Mouse (Mus musculus): ENCODE results near the gene Adamts7. TPM values are rescaled to one million over a fixed set of nuclear protein-coding genes. Genes with fewer than 3 reads are reported as not detected.
A peak's percentile ranks its signal among the peaks of the same experiment; 100 is the strongest.

Gene Adamts7
- polyA plus RNA-seq, 1 experiment, result 4.6 TPM

DNA sequence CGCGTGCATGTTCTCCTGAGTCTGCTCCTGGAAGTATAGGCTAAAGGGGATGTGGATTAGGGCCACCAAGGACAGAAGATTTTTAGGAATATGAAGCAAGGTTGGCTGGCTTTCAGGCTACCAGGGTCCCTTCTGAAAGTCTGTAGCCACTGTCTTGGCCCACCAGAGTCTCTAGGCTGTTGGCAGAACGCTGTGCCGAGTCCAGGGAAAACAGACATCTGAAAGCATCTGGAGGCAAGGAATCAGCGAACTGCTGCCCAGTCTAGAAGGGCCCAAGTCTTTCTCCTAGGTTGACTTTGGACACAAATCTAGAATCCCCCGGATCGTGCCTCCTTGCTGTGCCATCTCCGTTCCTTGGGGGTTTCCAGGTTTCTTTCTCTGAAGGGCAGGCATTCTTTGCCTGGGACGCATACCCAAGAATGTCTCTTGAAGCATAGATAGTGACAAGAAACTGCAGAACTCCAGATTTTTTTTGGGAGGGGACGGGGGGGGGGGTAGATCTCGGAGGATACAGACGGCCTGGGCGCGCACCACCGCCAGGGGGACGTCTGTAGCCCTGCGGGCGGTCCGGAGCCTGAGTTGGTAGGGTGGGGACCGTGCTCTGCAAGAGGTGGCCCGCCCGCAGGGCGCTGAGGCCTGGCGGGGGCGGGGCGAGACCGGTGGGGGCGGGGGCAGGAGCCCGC, 485 bp upstream of the Adamts7 start:
- peak in 1 of 2 experiments; percentile 30 for DNase-seq (ENCODE audit: low read depth in 1 of 2, low spot score in 2 of 2)
- H3K4me1 ChIP-seq (ENCODE audit: control insufficient read depth, insufficient read depth, insufficient read length), result no peaks in the 10 kb centered on the region
- H3K27me3 ChIP-seq (ENCODE audit: control insufficient read depth, insufficient read depth, low read length), result peaks cover 3% of the 10 kb centered on the region; the same call in 1 of the 2 replicates
- H3K4me3 ChIP-seq (ENCODE audit: extremely low read depth, insufficient read depth, insufficient read length), result peak overlapping the region; percentile 21
- TF ChIP-seq CTCF (IDR thresholded peaks at IDR 0.05; ENCODE audit: extremely low read depth, insufficient read depth, insufficient read length, insufficient replicate concordance) (peak; percentile 9; the same call in 1 of the 2 replicates), POLR2A (IDR thresholded peaks at IDR 0.05; ENCODE audit: low read depth, low read length) (no peak)
- H3K36me3 ChIP-seq (ENCODE audit: control insufficient read depth, insufficient read depth, low read length), result no peaks in the 10 kb centered on the region
- H3K27ac ChIP-seq (ENCODE audit: insufficient read depth, low read length), result no peak overlapping the region
- 12% methylated on average over 29 of the region's 29 CpGs for WGBS

DNA sequence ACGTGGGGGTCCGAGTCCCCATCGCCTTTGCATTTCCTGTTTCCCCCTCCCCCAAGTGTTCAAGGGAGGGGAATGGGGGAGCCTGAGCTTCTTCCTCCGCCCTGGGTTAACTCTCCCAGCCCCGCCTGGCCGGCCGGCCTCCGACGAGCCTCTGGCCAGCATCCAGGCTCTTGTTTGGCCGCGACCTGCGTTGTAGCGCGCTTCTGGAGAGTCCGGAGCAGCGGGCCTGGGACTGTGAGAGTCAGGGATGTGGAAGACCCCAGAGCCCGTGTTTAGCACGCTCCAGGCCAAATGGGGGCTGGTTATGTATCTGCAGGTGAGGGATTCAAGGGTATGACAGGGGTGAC, 853 bp downstream of the Adamts7 start:
- TF ChIP-seq CTCF (IDR thresholded peaks at IDR 0.05; ENCODE audit: extremely low read depth, insufficient read depth, insufficient read length, insufficient replicate concordance), result no peak
- TF ChIP-seq POLR2A (IDR thresholded peaks at IDR 0.05; ENCODE audit: low read depth, low read length), result no peak
- 7% methylated on average over 18 of the region's 18 CpGs for WGBS
- H3K27me3 ChIP-seq (ENCODE audit: control insufficient read depth, insufficient read depth, low read length), result peaks cover 3% of the 10 kb centered on the region; the same call in 1 of the 2 replicates
- H3K27ac ChIP-seq (ENCODE audit: insufficient read depth, low read length), result no peak overlapping the region
- no peaks in the 10 kb centered on the region for H3K36me3 ChIP-seq (ENCODE audit: control insufficient read depth, insufficient read depth, low read length)
- peak overlapping the region; percentile 64; the same call in 1 of the 2 replicates for H3K4me3 ChIP-seq (ENCODE audit: extremely low read depth, insufficient read depth, insufficient read length)
- DNase-seq (ENCODE audit: low read depth in 1 of 2, low spot score in 2 of 2), result no peak
- no peaks in the 10 kb centered on the region for H3K4me1 ChIP-seq (ENCODE audit: control insufficient read depth, insufficient read depth, insufficient read length)

DNA sequence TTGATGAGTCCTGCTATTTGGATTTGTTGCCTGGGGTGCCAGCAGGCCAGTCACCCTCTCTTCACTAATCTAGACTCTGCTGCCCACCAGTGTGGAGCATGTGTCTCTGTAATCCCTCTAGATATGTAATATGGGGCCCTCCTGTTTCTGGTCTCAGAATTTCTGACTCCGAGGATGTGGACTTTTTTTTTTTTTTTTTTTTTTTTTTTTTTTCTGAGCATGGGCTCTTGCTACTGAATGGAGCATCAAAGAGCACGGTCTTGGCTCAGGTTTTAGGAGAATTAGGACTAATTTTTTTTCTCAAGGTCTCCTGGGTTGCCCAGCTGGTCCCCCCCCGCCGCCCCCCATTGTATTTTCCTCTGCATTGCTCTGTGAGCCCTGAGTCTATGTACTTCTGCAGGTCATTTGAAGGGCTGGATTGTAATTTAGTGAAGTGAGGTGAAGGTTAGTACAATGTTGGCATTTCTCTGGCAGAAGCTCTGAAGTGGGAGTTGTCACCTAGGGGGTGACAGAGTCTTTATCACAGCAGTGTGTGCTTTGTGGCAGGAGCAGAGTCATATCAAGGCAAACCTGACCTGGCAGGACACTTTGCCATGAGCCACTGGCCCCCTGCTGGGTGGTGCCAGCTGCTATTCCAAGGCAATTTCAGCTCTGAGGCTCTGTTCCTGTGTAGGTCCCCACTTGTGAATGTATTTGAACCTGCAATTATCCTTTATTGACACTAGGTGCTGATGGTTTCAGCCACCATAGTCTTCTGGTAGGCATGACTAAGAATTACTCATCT, 2.0 kb downstream of the Adamts7 start:
- Histone ChIP-seq H3K4me3 (ENCODE audit: extremely low read depth, insufficient read depth, insufficient read length) (no peak overlapping the region), H3K27me3 (ENCODE audit: control insufficient read depth, insufficient read depth, low read length) (peaks cover 3% of the 10 kb centered on the region; the same call in 1 of the 2 replicates), H3K4me1 (ENCODE audit: control insufficient read depth, insufficient read depth, insufficient read length) (no peaks in the 10 kb centered on the region), H3K36me3 (ENCODE audit: control insufficient read depth, insufficient read depth, low read length) (no peaks in the 10 kb centered on the region), H3K27ac (ENCODE audit: insufficient read depth, low read length) (no peak overlapping the region)
- WGBS, result 76% methylated on average over 4 of the region's 4 CpGs
- TF ChIP-seq CTCF (IDR thresholded peaks at IDR 0.05; ENCODE audit: extremely low read depth, insufficient read depth, insufficient read length, insufficient replicate concordance) (no peak), POLR2A (IDR thresholded peaks at IDR 0.05; ENCODE audit: low read depth, low read length) (no peak)
- DNase-seq (ENCODE audit: low read depth in 1 of 2, low spot score in 2 of 2), result no peak

DNA sequence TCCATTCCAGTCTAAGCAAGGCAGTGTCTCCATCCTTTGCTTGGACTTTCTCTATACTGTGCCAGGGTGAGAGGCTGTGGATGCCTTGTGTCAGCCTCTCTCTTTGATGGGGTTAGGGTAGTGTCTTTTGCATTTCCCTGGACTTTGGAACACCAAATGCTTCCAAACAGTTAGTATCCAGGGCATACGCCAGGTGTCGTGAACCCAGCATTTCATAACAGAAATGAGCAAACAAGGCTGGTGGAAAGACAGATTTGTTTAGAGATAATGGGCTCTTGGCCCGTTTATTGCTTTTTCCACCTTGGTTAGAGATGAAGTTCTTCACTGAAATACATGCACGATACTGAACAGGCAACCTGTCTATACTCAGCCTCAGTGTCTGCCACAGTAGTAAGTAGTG, 2.7 kb downstream of the Adamts7 start:
- H3K4me3 ChIP-seq (ENCODE audit: extremely low read depth, insufficient read depth, insufficient read length), result no peak overlapping the region
- no peaks in the 10 kb centered on the region for H3K4me1 ChIP-seq (ENCODE audit: control insufficient read depth, insufficient read depth, insufficient read length)
- H3K27ac ChIP-seq (ENCODE audit: insufficient read depth, low read length), result no peak overlapping the region
- TF ChIP-seq POLR2A (IDR thresholded peaks at IDR 0.05; ENCODE audit: low read depth, low read length) (no peak), CTCF (IDR thresholded peaks at IDR 0.05; ENCODE audit: extremely low read depth, insufficient read depth, insufficient read length, insufficient replicate concordance) (no peak)
- peaks cover 3% of the 10 kb centered on the region; the same call in 1 of the 2 replicates for H3K27me3 ChIP-seq (ENCODE audit: control insufficient read depth, insufficient read depth, low read length)
- H3K36me3 ChIP-seq (ENCODE audit: control insufficient read depth, insufficient read depth, low read length), result no peaks in the 10 kb centered on the region
- 87% methylated on average over 4 of the region's 4 CpGs for WGBS
- DNase-seq (ENCODE audit: low read depth in 1 of 2, low spot score in 2 of 2), result no peak

DNA sequence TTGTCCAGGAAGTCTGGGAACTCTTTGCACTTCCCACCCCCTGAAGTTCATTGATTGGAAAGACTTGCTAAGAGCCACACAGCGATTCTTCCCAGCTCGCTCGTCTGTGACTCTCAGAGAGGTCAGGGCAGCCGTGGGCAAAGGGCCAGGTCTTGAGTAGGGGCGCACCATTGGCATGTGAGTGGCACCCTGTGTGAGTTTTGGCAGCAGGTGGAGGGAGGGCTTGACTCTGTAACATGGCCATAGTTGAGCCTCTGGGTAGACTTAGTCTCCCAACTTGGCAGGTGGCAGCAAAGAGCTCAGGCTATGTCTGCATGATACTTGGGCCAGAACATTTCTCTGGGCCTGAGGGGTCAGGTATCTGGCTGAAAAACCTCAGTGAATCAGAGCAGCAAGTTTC, 3.7 kb downstream of the Adamts7 start:
- no peak overlapping the region for H3K27ac ChIP-seq (ENCODE audit: insufficient read depth, low read length)
- no peak for DNase-seq (ENCODE audit: low read depth in 1 of 2, low spot score in 2 of 2)
- TF ChIP-seq POLR2A (IDR thresholded peaks at IDR 0.05; ENCODE audit: low read depth, low read length) (no peak), CTCF (IDR thresholded peaks at IDR 0.05; ENCODE audit: extremely low read depth, insufficient read depth, insufficient read length, insufficient replicate concordance) (no peak)
- H3K4me1 ChIP-seq (ENCODE audit: control insufficient read depth, insufficient read depth, insufficient read length), result no peaks in the 10 kb centered on the region
- WGBS, result 82% methylated on average over 5 of the region's 5 CpGs
- H3K4me3 ChIP-seq (ENCODE audit: extremely low read depth, insufficient read depth, insufficient read length), result no peak overlapping the region
- peaks cover 3% of the 10 kb centered on the region; the same call in 1 of the 2 replicates for H3K27me3 ChIP-seq (ENCODE audit: control insufficient read depth, insufficient read depth, low read length)
- no peaks in the 10 kb centered on the region for H3K36me3 ChIP-seq (ENCODE audit: control insufficient read depth, insufficient read depth, low read length)

DNA sequence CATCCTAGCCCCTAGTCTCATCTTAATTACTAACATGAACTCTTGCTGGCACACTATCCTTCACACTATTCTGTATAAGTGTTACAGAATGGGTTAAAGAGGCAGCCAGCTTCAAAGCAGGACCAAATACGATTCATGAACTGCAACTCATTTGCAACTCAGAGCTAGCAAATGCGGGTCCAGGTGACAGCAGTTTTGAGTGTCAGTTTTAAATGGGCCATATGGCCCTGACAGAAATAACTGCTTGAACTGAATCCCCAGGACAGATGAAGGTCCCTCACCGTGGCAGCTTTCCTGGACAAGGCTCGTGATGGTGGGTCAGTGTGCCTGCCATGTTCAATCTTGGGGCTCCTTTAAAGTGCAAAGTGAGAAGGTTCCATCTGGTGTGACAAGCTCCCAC, 7.1 kb downstream of the Adamts7 start:
- H3K4me3 ChIP-seq (ENCODE audit: extremely low read depth, insufficient read depth, insufficient read length), result no peak overlapping the region
- H3K4me1 ChIP-seq (ENCODE audit: control insufficient read depth, insufficient read depth, insufficient read length), result no peaks in the 10 kb centered on the region
- WGBS, result 83% methylated on average over 4 of the region's 4 CpGs
- no peaks in the 10 kb centered on the region for H3K36me3 ChIP-seq (ENCODE audit: control insufficient read depth, insufficient read depth, low read length)
- no peak for TF ChIP-seq POLR2A (IDR thresholded peaks at IDR 0.05; ENCODE audit: low read depth, low read length)
- TF ChIP-seq CTCF (IDR thresholded peaks at IDR 0.05; ENCODE audit: extremely low read depth, insufficient read depth, insufficient read length, insufficient replicate concordance), result no peak
- no peak overlapping the region for H3K27ac ChIP-seq (ENCODE audit: insufficient read depth, low read length)
- no peaks in the 10 kb centered on the region for H3K27me3 ChIP-seq (ENCODE audit: control insufficient read depth, insufficient read depth, low read length)
- no peak for DNase-seq (ENCODE audit: low read depth in 1 of 2, low spot score in 2 of 2)

All from spleen, adult 2 months (tissue).